Mouse (Mus musculus): ENCODE data around the gene Epha1. TPM values are rescaled to one million over a fixed set of nuclear protein-coding genes. Genes with fewer than 3 reads are reported as not detected.

The Epha1 gene
- polyA plus RNA-seq, 1 experiment = 0.02 TPM

DNA sequence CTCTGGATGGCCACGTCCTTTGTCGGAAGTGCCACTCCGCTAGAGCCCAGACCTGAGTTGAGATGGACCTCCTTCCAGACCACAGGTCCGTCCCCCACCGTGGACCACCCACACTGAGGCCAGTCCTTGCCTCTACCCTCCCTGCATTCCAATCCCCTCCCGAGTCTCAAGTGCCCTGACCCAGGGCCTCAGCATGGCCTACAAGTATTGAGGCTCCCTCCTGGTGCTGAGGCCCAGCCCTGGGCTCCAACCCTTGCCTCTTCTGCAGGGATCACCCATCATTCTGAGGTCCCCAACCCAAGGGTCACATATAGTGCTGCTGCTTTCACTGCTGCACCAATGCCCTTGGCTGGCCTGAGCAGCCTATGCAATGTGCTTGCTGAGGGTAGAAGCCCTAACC, 15.2 kb downstream of the Epha1 start:
- TF ChIP-seq TAL1 (IDR thresholded peaks at IDR 0.05; ENCODE audit: low read length) (no peak), GATA1 (IDR thresholded peaks at IDR 0.05; ENCODE audit: low read length) (no peak)
- no peak overlapping the region for H3K4me3 ChIP-seq (replicated peaks)

DNA sequence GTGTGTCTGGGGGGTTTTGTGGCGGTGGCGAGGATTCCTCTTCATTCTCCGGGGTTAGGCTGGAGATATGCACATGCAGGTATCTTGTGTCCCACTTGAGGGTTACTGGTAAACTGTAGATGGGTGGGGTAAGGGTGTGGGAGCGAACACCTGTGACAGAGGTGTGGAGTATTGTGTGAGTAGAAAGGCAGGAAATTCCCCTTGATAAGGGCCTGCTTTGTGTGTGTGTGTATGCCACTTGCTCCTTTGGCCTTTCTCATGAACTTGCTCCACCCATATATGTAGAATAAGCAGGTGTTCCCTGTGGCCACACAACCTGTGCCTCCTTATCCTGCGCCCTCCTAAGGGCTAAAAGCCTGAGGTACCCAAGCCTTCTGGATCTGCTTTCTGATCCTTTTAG, 16.2 kb downstream of the Epha1 start:
- TF ChIP-seq TAL1 (IDR thresholded peaks at IDR 0.05; ENCODE audit: low read length) (no peak), GATA1 (IDR thresholded peaks at IDR 0.05; ENCODE audit: low read length) (no peak)
- H3K4me1 ChIP-seq (ENCODE audit: control insufficient read depth) = peaks cover 12% of the 10 kb centered on the region
- peaks cover 23% of the 10 kb centered on the region for H3K36me3 ChIP-seq (ENCODE audit: control insufficient read depth)
- H3K4me3 ChIP-seq (replicated peaks) = no peak overlapping the region
- no peaks in the 10 kb centered on the region for H3K9me3 ChIP-seq (ENCODE audit: control insufficient read depth, low read length)
- H3K27me3 ChIP-seq (ENCODE audit: control insufficient read depth) = no peaks in the 10 kb centered on the region

More for the DNA sequence above, 15.2 kb downstream of the Epha1 start:
- no peaks in the 10 kb centered on the region for H3K27me3 ChIP-seq (ENCODE audit: control insufficient read depth)
- peaks cover 7% of the 10 kb centered on the region; the same call in 1 of the 2 replicates for H3K4me1 ChIP-seq (ENCODE audit: control insufficient read depth)
- H3K36me3 ChIP-seq (ENCODE audit: control insufficient read depth) = peaks cover 23% of the 10 kb centered on the region
- no peaks in the 10 kb centered on the region for H3K9me3 ChIP-seq (ENCODE audit: control insufficient read depth, low read length)

DNA sequence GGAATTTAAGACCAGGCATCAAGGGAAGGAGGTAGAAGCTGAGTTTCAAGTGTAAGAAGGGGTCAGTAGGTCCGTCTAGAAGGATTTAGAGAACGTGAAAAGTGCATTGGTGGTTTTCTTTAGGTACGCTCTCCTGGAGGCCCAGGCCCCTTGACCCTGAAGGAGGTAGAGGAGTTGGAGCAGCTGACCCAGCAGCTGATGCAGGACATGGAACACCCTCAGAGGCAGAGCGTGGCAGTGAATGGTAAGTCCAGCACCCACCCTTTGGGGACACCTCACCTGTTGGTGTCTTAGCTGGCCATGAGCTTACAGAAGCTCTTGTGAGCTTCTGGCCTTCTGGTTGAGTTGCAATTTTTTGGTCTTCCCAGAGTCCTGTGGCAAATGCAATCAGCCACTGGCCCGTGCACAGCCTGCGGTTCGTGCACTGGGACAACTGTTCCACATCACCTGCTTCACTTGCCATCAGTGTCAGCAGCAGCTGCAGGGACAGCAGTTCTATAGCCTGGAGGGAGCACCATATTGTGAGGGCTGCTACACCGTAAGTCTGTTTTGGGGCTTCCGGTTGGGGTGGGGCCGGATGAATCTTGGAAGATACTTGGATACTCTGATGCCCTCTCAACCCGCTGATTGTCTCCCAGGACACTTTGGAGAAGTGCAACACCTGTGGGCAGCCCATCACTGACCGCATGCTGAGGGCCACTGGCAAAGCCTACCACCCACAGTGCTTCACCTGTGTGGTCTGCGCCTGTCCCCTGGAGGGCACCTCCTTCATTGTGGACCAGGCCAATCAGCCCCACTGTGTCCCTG, 17.1 kb downstream of the Epha1 start:
- H3K36me3 ChIP-seq (ENCODE audit: control insufficient read depth) = peaks cover 23% of the 10 kb centered on the region
- TF ChIP-seq TAL1 (IDR thresholded peaks at IDR 0.05; ENCODE audit: low read length) = no peak
- TF ChIP-seq GATA1 (IDR thresholded peaks at IDR 0.05; ENCODE audit: low read length) = no peak
- H3K4me1 ChIP-seq (ENCODE audit: control insufficient read depth) = peaks cover 21% of the 10 kb centered on the region
- peaks cover 3% of the 10 kb centered on the region for H3K27me3 ChIP-seq (ENCODE audit: control insufficient read depth)
- no peaks in the 10 kb centered on the region for H3K9me3 ChIP-seq (ENCODE audit: control insufficient read depth, low read length)
- H3K4me3 ChIP-seq (replicated peaks) = no peak overlapping the region

DNA sequence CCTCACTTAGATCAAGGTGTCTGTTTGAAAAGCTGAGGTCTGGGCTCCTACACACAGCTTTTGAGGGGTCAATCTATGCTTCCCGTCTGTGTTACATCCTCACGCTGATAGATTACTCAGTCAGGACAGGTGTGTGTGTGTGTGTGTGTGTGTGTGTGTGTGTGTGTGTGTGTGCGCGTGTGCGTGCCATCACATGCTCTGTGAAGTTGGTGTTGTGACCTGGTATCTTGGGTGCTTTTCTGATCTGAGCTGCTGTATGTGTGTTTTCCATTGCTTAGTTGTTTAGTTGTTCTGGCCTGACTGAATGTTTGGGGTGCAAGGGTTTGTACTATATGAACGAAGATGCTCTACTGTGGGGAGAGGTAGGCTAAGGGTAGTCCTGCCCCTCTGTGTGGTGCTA, 17.7 kb downstream of the Epha1 start:
- Histone ChIP-seq H3K36me3 (ENCODE audit: control insufficient read depth) (peaks cover 23% of the 10 kb centered on the region), H3K27me3 (ENCODE audit: control insufficient read depth) (peaks cover 9% of the 10 kb centered on the region), H3K4me3 (replicated peaks) (no peak overlapping the region), H3K4me1 (ENCODE audit: control insufficient read depth) (peaks cover 28% of the 10 kb centered on the region), H3K9me3 (ENCODE audit: control insufficient read depth, low read length) (no peaks in the 10 kb centered on the region)
- TF ChIP-seq TAL1 (IDR thresholded peaks at IDR 0.05; ENCODE audit: low read length) (no peak), GATA1 (IDR thresholded peaks at IDR 0.05; ENCODE audit: low read length) (no peak)

DNA sequence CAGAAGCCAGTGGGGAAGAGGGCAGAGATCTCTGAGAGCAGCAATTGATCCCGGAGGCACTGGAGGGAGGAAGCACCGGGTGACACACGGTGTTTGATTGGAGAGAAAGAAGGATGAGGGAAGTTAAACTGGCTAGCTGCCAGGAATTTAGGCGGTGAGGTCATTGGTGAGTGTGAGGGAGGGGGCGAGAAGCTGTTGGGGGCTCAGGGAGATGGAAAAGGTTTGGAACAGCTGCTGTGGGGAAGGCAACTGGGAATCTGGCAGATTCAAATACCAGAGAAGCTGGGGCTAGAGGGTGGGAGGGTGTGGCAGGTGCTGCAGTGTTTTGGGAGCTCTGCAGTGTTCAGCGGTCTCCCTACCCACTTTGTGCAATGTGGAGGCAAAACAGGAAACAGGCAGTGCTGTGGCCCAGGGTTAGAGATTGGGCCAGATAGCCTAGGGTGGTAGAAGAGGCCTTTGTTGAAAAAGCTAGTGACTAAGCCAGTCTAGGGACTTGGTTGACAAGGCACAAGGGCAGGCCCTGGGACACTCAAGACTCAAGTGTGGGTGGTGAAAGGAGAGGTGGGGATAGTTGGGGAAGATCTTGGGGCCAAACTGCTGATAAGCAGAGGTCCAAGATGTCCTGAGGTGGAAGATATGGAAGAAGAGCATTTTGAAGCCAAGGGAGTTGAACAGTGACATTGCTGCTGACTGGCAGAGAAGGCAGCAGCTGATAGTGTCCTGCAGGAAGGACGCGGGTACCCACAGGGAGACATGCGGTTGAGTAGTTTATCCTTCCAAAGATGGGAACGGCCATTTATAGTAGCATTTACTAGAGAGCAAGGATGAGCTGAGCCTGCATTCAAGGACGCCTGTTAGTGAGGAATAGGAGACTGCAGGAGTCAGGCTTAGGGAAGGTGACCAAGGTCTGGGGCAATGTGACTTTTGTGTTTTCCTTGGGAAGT, 18.7 kb downstream of the Epha1 start:
- no peak overlapping the region for H3K4me3 ChIP-seq (replicated peaks)

DNA sequence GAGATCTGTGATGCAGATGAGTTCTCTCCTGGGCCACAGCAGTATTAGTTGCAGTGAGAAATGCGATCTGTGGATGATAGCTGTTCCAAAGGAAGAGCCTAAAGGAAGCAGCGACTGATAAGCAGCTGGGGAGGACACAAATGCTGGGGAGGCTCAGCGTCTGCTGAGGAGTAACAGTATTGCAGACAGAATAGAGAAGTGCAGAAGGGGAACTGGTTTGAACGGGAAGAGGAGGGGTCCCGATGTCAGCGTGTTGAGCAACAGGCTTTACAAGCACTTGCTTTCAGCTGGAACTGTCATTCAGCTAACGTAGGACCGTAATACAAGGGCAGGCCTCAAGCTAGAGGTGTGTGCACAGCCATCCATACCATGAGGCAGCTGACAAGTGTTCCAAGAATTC, 19.9 kb downstream of the Epha1 start:
- Histone ChIP-seq H3K4me3 (replicated peaks) (no peak overlapping the region), H3K36me3 (ENCODE audit: control insufficient read depth) (peaks cover 17% of the 10 kb centered on the region), H3K4me1 (ENCODE audit: control insufficient read depth) (peaks cover 43% of the 10 kb centered on the region), H3K9me3 (ENCODE audit: control insufficient read depth, low read length) (no peaks in the 10 kb centered on the region), H3K27me3 (ENCODE audit: control insufficient read depth) (peaks cover 23% of the 10 kb centered on the region)
- TF ChIP-seq GATA1 (IDR thresholded peaks at IDR 0.05; ENCODE audit: low read length) (no peak), TAL1 (IDR thresholded peaks at IDR 0.05; ENCODE audit: low read length) (no peak)

More for the DNA sequence above, 18.7 kb downstream of the Epha1 start:
- peaks cover 23% of the 10 kb centered on the region for H3K36me3 ChIP-seq (ENCODE audit: control insufficient read depth)
- H3K4me1 ChIP-seq (ENCODE audit: control insufficient read depth) = peaks cover 38% of the 10 kb centered on the region
- TF ChIP-seq TAL1 (IDR thresholded peaks at IDR 0.05; ENCODE audit: low read length) = no peak
- TF ChIP-seq GATA1 (IDR thresholded peaks at IDR 0.05; ENCODE audit: low read length) = no peak
- H3K9me3 ChIP-seq (ENCODE audit: control insufficient read depth, low read length) = no peaks in the 10 kb centered on the region
- H3K27me3 ChIP-seq (ENCODE audit: control insufficient read depth) = peaks cover 19% of the 10 kb centered on the region

DNA sequence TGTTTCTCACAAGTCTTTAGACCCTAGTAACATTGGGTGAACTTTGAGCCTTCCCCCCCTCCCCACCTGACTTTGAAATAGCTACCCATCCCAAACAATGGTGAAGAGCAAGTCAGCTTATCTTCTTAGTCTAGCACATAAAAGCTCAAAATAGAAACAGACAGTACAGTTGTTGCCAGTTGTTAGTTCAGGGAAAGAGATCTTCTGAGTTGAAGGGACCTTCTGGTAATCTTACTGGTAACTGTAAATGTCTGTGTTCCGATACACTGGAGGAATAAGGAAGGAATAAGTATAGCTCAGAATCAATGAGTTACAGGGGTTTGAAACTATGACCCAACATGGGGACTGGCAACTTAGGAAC, 20.6 kb downstream of the Epha1 start:
- Histone ChIP-seq H3K9me3 (ENCODE audit: control insufficient read depth, low read length) (no peaks in the 10 kb centered on the region), H3K4me1 (ENCODE audit: control insufficient read depth) (peaks cover 43% of the 10 kb centered on the region), H3K27me3 (ENCODE audit: control insufficient read depth) (peaks cover 23% of the 10 kb centered on the region), H3K4me3 (replicated peaks) (no peak overlapping the region), H3K36me3 (ENCODE audit: control insufficient read depth) (peaks cover 10% of the 10 kb centered on the region; the same call in 1 of the 2 replicates)
- no peak for TF ChIP-seq TAL1 (IDR thresholded peaks at IDR 0.05; ENCODE audit: low read length)
- TF ChIP-seq GATA1 (IDR thresholded peaks at IDR 0.05; ENCODE audit: low read length) = no peak

DNA sequence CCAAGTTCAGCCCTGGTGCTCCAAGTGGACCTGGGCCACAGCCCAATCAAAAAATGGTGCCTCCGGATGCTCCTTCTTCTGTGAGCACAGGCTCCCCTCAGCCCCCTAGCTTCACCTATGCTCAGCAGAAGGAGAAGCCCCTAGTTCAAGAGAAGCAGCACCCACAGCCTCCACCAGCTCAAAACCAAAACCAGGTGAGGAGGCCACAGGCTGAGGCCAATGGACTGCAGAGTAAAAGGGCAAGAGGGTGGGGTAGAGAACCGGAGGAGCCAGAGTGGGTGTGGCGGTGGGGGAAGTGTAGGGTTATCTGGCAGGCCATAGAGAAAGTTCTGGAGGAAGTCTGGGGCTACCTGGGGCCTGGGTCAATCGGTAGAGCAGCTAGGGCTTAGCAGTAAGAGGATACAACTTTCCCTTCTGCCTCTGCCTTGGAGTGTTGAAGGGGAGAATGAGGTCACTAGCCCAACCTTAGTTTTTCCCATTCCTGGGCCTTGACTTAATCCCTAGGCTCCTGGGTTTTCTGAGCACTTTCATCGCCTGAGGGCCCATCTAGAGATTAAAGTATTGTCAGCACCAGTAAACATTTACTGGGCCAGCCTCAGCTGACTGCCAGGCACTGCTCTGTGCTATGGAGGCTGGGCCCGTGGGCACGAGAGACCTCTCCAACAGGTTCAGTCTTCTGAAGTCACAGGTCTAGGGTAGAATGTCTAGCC, 21.1 kb downstream of the Epha1 start:
- Histone ChIP-seq H3K27me3 (ENCODE audit: control insufficient read depth) (peaks cover 23% of the 10 kb centered on the region), H3K9me3 (ENCODE audit: control insufficient read depth, low read length) (no peaks in the 10 kb centered on the region), H3K4me3 (replicated peaks) (no peak overlapping the region), H3K36me3 (ENCODE audit: control insufficient read depth) (peaks cover 10% of the 10 kb centered on the region; the same call in 1 of the 2 replicates), H3K4me1 (ENCODE audit: control insufficient read depth) (peaks cover 43% of the 10 kb centered on the region)
- TF ChIP-seq GATA1 (IDR thresholded peaks at IDR 0.05; ENCODE audit: low read length) = no peak
- no peak for TF ChIP-seq TAL1 (IDR thresholded peaks at IDR 0.05; ENCODE audit: low read length)
